Mouse (Mus musculus): ENCODE data around the gene Mtr.
"Not testable (repeated sequence)": the region's sequence is repeated elsewhere in the genome, so short reads cannot be mapped to it uniquely, and the experiment has no call there.

Mtr gene

DNA sequence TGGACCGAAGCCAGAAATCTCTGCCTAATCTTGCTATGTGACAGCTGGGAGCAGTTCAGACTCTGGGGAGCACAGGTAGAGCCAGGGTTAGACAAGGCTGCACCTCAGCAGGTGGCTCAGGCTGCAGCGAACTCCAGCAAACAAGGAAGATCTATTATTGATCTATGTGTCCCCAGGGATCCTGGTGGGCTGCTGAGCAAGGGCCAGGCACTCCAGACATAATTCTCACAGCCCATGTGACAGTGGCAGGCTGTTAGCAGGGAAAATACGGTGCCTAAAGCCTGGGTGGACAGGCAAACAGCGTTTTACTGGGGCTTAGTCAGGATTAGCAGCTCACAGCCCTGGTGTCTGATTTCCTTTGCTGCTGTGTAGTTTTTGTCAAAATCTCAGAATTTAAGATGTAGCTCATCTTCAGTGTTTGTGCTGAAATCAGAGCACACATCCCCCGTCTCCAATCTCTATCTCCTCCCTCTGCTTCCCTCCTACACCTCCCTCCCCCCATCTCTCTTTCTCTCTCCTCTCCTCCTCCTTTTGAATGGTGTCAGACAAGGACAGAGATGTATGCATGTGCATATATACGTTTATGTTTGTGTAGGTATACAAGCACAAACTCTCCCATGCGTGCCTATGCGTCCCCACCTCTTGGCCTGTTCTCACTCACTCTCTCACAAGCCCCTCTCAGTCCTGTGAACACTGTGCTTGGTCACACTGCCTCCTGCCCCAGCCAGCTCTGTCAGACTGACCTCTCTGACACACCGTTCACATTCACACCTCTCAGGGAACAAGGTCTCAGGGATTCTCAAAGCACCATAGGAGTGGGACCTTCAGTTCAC, 98.4 kb downstream of the Mtr start:
- DNase-seq = no peak

DNA sequence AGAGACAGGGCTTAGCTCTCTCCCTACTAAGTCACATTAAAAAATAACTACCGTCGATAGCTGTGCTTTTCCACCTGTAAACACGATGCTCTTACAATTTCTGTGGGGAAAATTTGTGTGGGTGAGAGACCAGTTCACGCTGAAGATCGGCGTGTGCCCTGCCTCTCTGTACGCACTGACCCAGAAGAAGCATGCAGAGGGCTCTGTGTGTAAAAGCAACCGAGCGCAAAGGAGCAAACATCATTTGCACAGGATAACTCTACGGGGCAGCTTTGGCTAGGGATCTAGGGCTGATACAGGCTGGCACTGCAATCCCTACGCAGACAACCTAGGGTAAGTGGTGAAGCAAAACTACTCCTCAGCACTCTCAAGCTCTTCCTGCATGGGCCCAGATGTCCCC, 104.0 kb downstream of the Mtr start:
- no peak for DNase-seq

DNA sequence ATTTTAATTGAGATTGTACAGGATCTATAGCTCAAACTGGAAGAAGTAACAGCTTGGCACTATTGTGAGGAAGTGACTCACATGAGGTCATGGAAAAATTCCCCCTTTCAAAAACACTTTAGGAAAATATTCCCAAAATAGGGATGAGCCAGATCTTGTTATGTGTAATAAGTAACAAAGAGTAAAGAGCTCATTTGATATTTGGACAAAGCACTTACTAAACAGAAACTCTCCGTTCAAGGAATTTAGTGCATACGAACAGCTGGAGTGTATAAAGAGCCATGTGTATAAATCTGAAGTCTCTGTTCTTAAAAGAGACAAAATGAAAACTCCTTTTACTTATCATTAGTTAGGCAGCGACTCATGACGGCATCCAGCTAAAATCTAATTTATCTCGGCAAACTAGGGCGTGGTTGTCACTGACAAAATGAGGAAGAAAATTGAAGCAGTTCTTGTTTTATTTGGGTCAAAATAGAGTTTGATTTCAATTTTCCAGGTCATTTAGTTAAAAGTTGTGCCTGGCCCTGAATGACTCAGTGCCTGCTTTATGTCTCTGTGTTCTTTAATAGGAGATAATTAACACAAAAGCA, 110.9 kb downstream of the Mtr start:
- DNase-seq = no peak

DNA sequence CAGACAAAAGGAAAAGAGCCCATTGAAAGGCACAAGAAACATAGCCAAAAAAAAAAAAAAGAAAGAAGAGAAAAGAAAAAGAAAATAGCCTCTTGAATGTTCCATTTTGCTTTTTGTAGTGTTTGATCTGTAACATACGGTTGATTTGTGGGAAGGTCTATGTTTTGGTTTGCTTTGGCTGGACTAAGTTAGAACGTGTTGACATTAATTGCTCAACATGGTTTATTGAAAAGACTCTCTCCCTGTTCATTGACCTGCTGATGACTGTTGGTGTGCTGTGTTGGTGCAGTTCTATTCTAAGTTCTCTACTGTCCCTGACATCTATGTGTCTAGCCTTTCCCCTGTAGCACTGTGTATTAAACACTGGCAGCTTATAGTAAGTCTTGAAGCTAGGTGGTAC, 111.5 kb downstream of the Mtr start:
- no peak for DNase-seq

DNA sequence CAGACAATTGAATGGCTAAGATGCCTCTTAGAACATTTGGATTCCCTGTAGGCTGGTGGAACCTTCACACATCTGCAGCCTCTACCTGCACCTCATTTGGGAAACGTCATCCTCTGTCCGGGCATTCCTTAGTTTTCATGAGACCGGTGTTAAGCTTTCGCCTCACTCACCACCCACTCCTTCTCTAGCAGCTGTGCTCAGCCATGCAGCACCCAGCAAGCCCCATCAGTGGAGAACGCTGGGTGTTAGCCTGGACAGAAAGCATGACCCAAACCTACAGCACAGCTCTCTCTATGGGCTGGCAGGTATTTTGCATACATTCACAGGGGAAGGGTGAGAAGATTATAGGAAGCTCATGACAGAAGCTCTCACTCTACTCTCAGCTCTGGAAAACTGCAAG, 114.6 kb downstream of the Mtr start:
- no peak for DNase-seq

DNA sequence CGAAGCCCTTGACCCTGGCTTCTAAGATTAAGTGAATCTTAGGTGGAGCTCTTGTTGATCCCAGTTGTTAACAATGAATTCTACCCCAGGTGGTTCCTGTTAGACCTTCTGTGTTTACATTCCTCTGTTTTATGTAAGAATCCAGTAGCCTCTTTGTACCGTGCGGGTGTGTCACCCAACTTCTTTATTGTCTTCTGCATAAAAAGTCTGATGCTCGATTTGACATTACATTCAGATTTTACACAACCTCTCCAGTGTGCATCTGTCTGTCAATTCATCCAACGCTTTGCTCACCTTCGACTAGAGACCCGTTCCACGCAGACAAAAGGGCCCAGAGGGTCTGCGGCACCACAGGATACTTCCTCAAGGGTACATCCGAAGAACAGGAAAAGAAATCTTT, 121.5 kb downstream of the Mtr start:
- not testable (repeated sequence) for DNase-seq

DNA sequence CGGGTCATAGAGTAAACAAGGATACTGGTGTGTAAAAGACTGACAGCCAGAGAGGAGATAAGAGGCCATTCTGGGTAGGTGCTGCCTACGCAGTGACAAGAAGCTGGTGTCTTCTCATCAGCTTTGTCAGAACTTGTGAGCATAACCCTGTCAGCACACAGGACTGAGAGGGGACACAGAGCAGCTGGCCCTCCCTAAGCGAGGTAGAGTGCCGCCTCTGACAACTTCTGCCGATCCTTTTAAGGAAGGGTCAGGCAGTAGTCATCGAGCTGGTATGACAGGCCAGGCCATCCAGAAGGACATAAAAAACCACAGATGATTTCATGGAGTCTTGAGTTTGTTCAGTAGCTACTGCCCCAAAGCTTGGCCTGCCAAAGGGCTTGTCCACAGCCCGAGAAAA, 124.4 kb downstream of the Mtr start:
- no peak for DNase-seq
